Mouse (Mus musculus) ovary, postnatal 14 days (tissue): ENCODE results near the gene Crabp2.
"Not testable (repeated sequence)": the region's sequence is repeated elsewhere in the genome, so short reads cannot be mapped to it uniquely, and the experiment has no call there.

Experiments
- DNase-seq: peaks from one replicate; pipeline ENCODE4 v3.0.0; 2022; ENCODE audit warnings: low spot score

Crabp2 gene

GRCm38 (mm10) chr3:87948378-87949265, at the start of gene Crabp2:
Gene Crabp2, plus strand, starts transcription at chr3:87948666.
- no peak for DNase-seq

GRCm38 (mm10) chr3:87899266-87899665, 49.2 kb upstream of the Crabp2 start:
- no peak for DNase-seq

GRCm38 (mm10) chr3:87899776-87900175, 48.7 kb upstream of the Crabp2 start:
- no peak for DNase-seq

GRCm38 (mm10) chr3:87901036-87901624, 47.3 kb upstream of the Crabp2 start:
- no peak for DNase-seq

GRCm38 (mm10) chr3:87901959-87902358, 46.5 kb upstream of the Crabp2 start:
- not testable (repeated sequence) for DNase-seq

- no peak for DNase-seq
Measured at GRCm38 (mm10) chr3:87903821-87904220, 44.6 kb upstream of the Crabp2 start.

GRCm38 (mm10) chr3:87905880-87906485, 42.5 kb upstream of the Crabp2 start, which contains the start of gene Hdgf:
Gene Hdgf, plus strand, starts transcription at chr3:87906321.
- DNase-seq: peak; percentile 84

- DNase-seq: no peak
Measured at GRCm38 (mm10) chr3:87906601-87906980, 41.9 kb upstream of the Crabp2 start.

- no peak for DNase-seq
Measured at GRCm38 (mm10) chr3:87906981-87907857, 41.2 kb upstream of the Crabp2 start.

- no peak for DNase-seq
Measured at GRCm38 (mm10) chr3:87907906-87908305, 40.6 kb upstream of the Crabp2 start.

- no peak for DNase-seq
Measured at GRCm38 (mm10) chr3:87909381-87909780, 39.1 kb upstream of the Crabp2 start.

GRCm38 (mm10) chr3:87909874-87910273, 38.6 kb upstream of the Crabp2 start:
- no peak for DNase-seq

GRCm38 (mm10) chr3:87910573-87911141, 37.8 kb upstream of the Crabp2 start:
- DNase-seq: peak; percentile 72

- DNase-seq: no peak
Measured at GRCm38 (mm10) chr3:87913491-87913890, 35.0 kb upstream of the Crabp2 start.

GRCm38 (mm10) chr3:87913891-87914290, 34.6 kb upstream of the Crabp2 start:
- no peak for DNase-seq

GRCm38 (mm10) chr3:87916990-87917389, 31.5 kb upstream of the Crabp2 start:
- DNase-seq: no peak

- no peak for DNase-seq
Measured at GRCm38 (mm10) chr3:87918551-87918950, 29.9 kb upstream of the Crabp2 start.

GRCm38 (mm10) chr3:87919336-87920108, 28.9 kb upstream of the Crabp2 start, which contains the start of gene Mrpl24:
Gene Mrpl24, plus strand, starts transcription at chr3:87919506.
- DNase-seq: peak; percentile 52

- DNase-seq: no peak
Measured at GRCm38 (mm10) chr3:87920270-87920943, 28.1 kb upstream of the Crabp2 start.

- DNase-seq: no peak
Measured at GRCm38 (mm10) chr3:87924996-87925395, 23.5 kb upstream of the Crabp2 start.
